Mouse (Mus musculus) liver, adult 2 months (tissue): Measurements from ENCODE around the gene Ak8. TPM values are rescaled to one million over a fixed set of nuclear protein-coding genes. Genes with fewer than 3 reads are reported as not detected.

Experiments used
- DNase-seq: peaks from one replicate; pipeline ENCODE4 v3.0.0-alpha.2; 2011; ENCODE audit warnings: low read depth, low spot score; ENCODE audit errors: extremely low read depth
- H3K27ac ChIP-seq: fragments of 200-500 bp; replicated peaks from 2 replicates; pipeline ENCODE4 v1.5.1; 2012; ENCODE audit warnings: low read depth, mild to moderate bottlenecking, control low read depth, inconsistent platforms, low read length; ENCODE audit not compliant: insufficient read depth
- H3K27me3 ChIP-seq: fragments of 200-500 bp; 2 replicates; pipeline ENCODE4 v1.6.1; 2012; ENCODE audit warnings: mild to moderate bottlenecking, moderate library complexity, low read length, inconsistent platforms; ENCODE audit not compliant: control insufficient read depth, insufficient read depth
- H3K36me3 ChIP-seq: fragments of 200-500 bp; 2 replicates; pipeline ENCODE4 v1.6.1; 2012; ENCODE audit warnings: low read length, inconsistent platforms; ENCODE audit not compliant: control insufficient read depth, insufficient read depth
- H3K4me1 ChIP-seq: fragments of 200-500 bp; 2 replicates; pipeline ENCODE4 v1.6.1; 2011; ENCODE audit warnings: low read length; ENCODE audit not compliant: control insufficient read depth, insufficient read depth
- H3K4me3 ChIP-seq: fragments of 200-500 bp; 2 replicates; pipeline ENCODE4 v1.5.1; 2011; ENCODE audit warnings: low read depth, mild to moderate bottlenecking, control low read depth, low read length, moderate library complexity; ENCODE audit not compliant: insufficient read depth
- H3K79me2 ChIP-seq: fragments of 200-500 bp; 2 replicates; pipeline ENCODE4 v1.6.1; 2012; ENCODE audit warnings: inconsistent platforms, mild to moderate bottlenecking, low read length, moderate library complexity; ENCODE audit not compliant: control insufficient read depth, insufficient read depth
- H3K9ac ChIP-seq: fragments of 200-500 bp; 2 replicates; pipeline ENCODE4 v1.6.1; 2012; ENCODE audit warnings: low read depth, mild to moderate bottlenecking, control low read depth, inconsistent platforms, low read length
- CTCF ChIP-seq: fragments of 200-500 bp; IDR thresholded peaks from 2 replicates; pipeline ENCODE4 v1.5.1; 2011; ENCODE audit warnings: low read depth, low read length, control low read depth
- POLR2A ChIP-seq: fragments of 200-500 bp; IDR thresholded peaks from 2 replicates; pipeline ENCODE4 v1.6.1; 2011; ENCODE audit warnings: low read length, control low read depth; ENCODE audit not compliant: insufficient read depth; ENCODE audit errors: extremely low read depth
- WGBS: fragments of 180-500 bp; shearing (Covaris S2); methylation state at CpG from one replicate; pipeline ENCODE4 v1.1.7; 2018; 5-methylcytosine and 5-hydroxymethylcytosine counted together
- polyA plus RNA-seq: library from polyadenylated mRNA; depleted of rRNA; stranded (reverse); fragments of >200 nt; gene quantifications from 2 replicates; pipeline ENCODE4 v1.2.3, GENCODE M21; 2012
- total RNA-seq: library from RNA; depleted of rRNA; stranded (reverse); fragments of >200 nt; gene quantifications from 2 replicates; pipeline ENCODE4 v1.2.3, GENCODE M21; 2014

Gene Ak8
- total and polyA plus RNA-seq, 2 experiments: 0.09 TPM; not detected in 1

GRCm38 (mm10) chr2:28767041-28767440 is 67.1 kb downstream of the Ak8 start:
- Histone ChIP-seq H3K9ac (no peak overlapping the region), H3K4me3 (no peak overlapping the region), H3K27me3 (no peaks in the 10 kb centered on the region), H3K4me1 (no peaks in the 10 kb centered on the region), H3K79me2 (no peaks in the 10 kb centered on the region), H3K36me3 (no peaks in the 10 kb centered on the region), H3K27ac (no peak overlapping the region)
- no peak for DNase-seq
- no peak for TF ChIP-seq CTCF
- TF ChIP-seq POLR2A: no peak
- 90% methylated on average over 2 of the region's 2 CpGs for WGBS

- TF ChIP-seq POLR2A (no peak), CTCF (no peak)
- Histone ChIP-seq H3K36me3 (no peaks in the 10 kb centered on the region), H3K27ac (no peak overlapping the region), H3K4me3 (no peak overlapping the region), H3K27me3 (no peaks in the 10 kb centered on the region), H3K79me2 (no peaks in the 10 kb centered on the region), H3K9ac (no peak overlapping the region), H3K4me1 (no peaks in the 10 kb centered on the region)
- DNase-seq: no peak
- 43% methylated on average over 5 of the region's 5 CpGs for WGBS
Observed at GRCm38 (mm10) chr2:28770697-28771096, 70.7 kb downstream of the Ak8 start.

- Histone ChIP-seq H3K27ac (no peak overlapping the region), H3K9ac (no peak overlapping the region), H3K4me3 (no peak overlapping the region), H3K4me1 (no peaks in the 10 kb centered on the region), H3K27me3 (no peaks in the 10 kb centered on the region), H3K79me2 (no peaks in the 10 kb centered on the region), H3K36me3 (no peaks in the 10 kb centered on the region)
- TF ChIP-seq POLR2A (no peak), CTCF (no peak)
- WGBS: 59% methylated on average over 8 of the region's 8 CpGs
- DNase-seq: no peak
Observed at GRCm38 (mm10) chr2:28774073-28774472, 74.1 kb downstream of the Ak8 start.

GRCm38 (mm10) chr2:28776728-28777127 is 76.8 kb downstream of the Ak8 start:
- Histone ChIP-seq H3K27ac (no peak overlapping the region), H3K79me2 (no peaks in the 10 kb centered on the region), H3K4me3 (no peak overlapping the region), H3K9ac (no peak overlapping the region), H3K36me3 (no peaks in the 10 kb centered on the region), H3K4me1 (no peaks in the 10 kb centered on the region), H3K27me3 (no peaks in the 10 kb centered on the region)
- TF ChIP-seq POLR2A (no peak), CTCF (no peak)
- WGBS: 65% methylated on average over 2 of the region's 2 CpGs
- no peak for DNase-seq

GRCm38 (mm10) chr2:28780001-28780782 is 80.2 kb downstream of the Ak8 start:
- no peak for DNase-seq
- Histone ChIP-seq H3K79me2 (no peaks in the 10 kb centered on the region), H3K27ac (no peak overlapping the region), H3K36me3 (no peaks in the 10 kb centered on the region), H3K4me1 (no peaks in the 10 kb centered on the region), H3K9ac (no peak overlapping the region), H3K4me3 (no peak overlapping the region), H3K27me3 (no peaks in the 10 kb centered on the region)
- WGBS: 80% methylated on average over 16 of the region's 16 CpGs
- TF ChIP-seq CTCF (no peak), POLR2A (no peak)

GRCm38 (mm10) chr2:28781310-28781709 is 81.3 kb downstream of the Ak8 start:
- TF ChIP-seq POLR2A (no peak), CTCF (no peak)
- no peaks in the 10 kb centered on the region for H3K79me2 ChIP-seq
- no peak overlapping the region for H3K27ac ChIP-seq
- H3K9ac ChIP-seq: no peak overlapping the region
- H3K4me1 ChIP-seq: no peaks in the 10 kb centered on the region
- WGBS: 90% methylated on average over 4 of the region's 4 CpGs
- no peak overlapping the region for H3K4me3 ChIP-seq
- H3K36me3 ChIP-seq: no peaks in the 10 kb centered on the region
- DNase-seq: no peak
- no peaks in the 10 kb centered on the region for H3K27me3 ChIP-seq
